Mouse (Mus musculus): Measurements from ENCODE around the gene Drc3.

DNA sequence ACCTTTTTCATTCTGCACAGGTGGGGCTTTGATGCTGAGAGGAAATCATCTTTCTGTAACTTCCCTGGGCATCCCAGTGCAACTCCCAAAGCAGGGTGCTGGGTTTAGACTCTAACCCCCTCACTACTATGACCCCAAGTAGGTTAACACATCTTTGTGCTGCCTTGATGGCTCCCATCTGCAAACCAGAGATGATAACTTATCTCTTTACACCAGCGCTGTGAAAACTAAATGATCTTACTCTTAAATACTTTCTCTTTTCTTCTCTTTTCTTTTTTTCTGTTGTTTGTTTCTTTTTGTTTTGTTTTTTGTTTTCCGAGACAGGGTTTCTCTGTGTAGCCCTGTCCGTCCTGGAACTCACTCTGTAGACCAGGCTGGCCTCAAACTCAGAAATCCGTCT, 7.3 kb upstream of the Drc3 start:
- TF ChIP-seq CTCF (IDR thresholded peaks at IDR 0.05; ENCODE audit: borderline replicate concordance, control insufficient read depth, extremely low read depth, insufficient read depth, low read length, poor library complexity) (no peak), POLR2A (IDR thresholded peaks at IDR 0.05; ENCODE audit: control insufficient read depth, extremely low read depth, insufficient read depth, low read length, poor library complexity) (no peak)
